Mouse (Mus musculus) left cerebral cortex, adult 2 months (tissue): ENCODE measurements around the gene Tldc1. TPM values are rescaled to one million over a fixed set of nuclear protein-coding genes. Genes with fewer than 3 reads are reported as not detected.
A peak's percentile ranks its signal among the peaks of the same experiment; 100 is the strongest.

ENCODE experiments used
- DNase-seq, 2 experiments: peaks; one replicate each; pipeline ENCODE4 v3.0.0; 2021 to 2022; ENCODE audit warnings: low spot score in 2 of 2, mixed read lengths in 1 of 2; ENCODE audit errors: extremely low spot score in 1 of 2
- H3K27ac ChIP-seq: fragments of 200-600 bp; 2 replicates; pipeline ENCODE4 v1.8.1; 2022
- H3K4me3 ChIP-seq: fragments of 200-600 bp; 2 replicates; pipeline ENCODE4 v1.8.1; 2022
- CTCF ChIP-seq: fragments of 200-600 bp; IDR thresholded peaks from 2 replicates; pipeline ENCODE4 v1.8.1; 2022; ENCODE audit warnings: antibody characterized with exemption, mild to moderate bottlenecking, moderate library complexity
- intact Hi-C: fragments of 180-260 bp; cut with DNase I; formaldehyde crosslinking; loops from one replicate; pipeline ENCODE4 v1.15.1; 2025
- total RNA-seq, 2 experiments: library from RNA; stranded (reverse); gene quantifications; 2 replicates each; pipeline ENCODE4 v1.2.3; 2021

The Tldc1 gene
- total RNA-seq, 2 experiments from 2014 or later: 13.6 to 13.7 TPM

- Histone ChIP-seq H3K27ac (no peak overlapping the region), H3K4me3 (no peak overlapping the region)
- DNase-seq: no peak
- intact Hi-C loops: loop anchor here (5.0 to 10.0 kb wide), 2 partner anchors 128 to 291 kb away; partner anchors contain the start of genes Gm20388 and Usp10
- no peak for TF ChIP-seq CTCF
These were observed 5.9 kb upstream of the Tldc1 start for GRCm38 (mm10) chr8:119784141-119784574.

GRCm38 (mm10) chr8:119783579-119783978 is 5.4 kb upstream of the Tldc1 start:
- intact Hi-C loops: loop anchor here (5.0 to 10.0 kb wide), 2 partner anchors 129 to 291 kb away; partner anchors contain the start of genes Gm20388 and Usp10
- Histone ChIP-seq H3K27ac (no peak overlapping the region), H3K4me3 (no peak overlapping the region)
- TF ChIP-seq CTCF: no peak
- no peak for DNase-seq

GRCm38 (mm10) chr8:119782715-119783114 is 4.5 kb upstream of the Tldc1 start:
- Histone ChIP-seq H3K27ac (no peak overlapping the region), H3K4me3 (no peak overlapping the region)
- intact Hi-C loops: loop anchor here (1.0 to 10.0 kb wide), 3 partner anchors 61 to 292 kb away; partner anchors contain the start of genes Gm20388 and Usp10
- TF ChIP-seq CTCF: peak; percentile 99
- peak; percentile 73 to 78 for DNase-seq

DNA sequence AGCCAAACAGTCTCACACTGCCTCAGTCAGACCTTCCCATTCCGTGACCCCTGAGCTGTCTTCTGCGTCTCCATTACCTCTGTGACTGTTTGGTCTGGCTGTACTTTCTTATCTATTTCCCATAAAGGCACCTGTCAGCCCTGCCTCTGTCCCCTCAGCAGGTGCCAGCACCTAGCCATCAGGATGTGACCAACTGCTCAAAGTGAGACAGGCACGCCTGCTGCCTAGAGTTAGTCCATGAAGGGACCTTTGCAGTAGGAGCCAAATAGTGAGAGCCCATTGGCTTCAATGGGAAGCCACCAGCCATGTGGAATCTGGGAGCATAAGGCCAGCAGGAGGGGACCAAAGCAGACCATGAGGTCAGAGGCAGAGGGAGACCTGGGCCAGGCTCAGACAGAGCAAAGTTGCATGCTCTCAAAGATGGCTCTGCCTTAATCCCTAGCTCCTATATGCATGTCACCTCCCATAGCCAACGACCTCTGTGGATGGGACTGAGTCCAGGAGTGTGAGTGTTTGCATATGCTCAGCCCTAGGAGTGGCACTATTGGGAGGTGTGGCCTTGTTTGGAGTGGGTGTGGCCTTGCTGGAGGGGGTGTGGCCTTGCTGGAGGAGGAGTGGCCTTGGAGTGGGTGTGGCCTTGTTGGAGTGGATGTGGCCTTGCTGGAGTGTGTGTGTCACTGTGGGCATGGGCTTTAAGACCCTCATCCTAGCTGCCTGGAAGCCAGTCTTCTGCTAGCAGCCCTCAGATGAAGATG is 3.0 kb upstream of the Tldc1 start:
- no peak overlapping the region for H3K4me3 ChIP-seq
- no peak overlapping the region for H3K27ac ChIP-seq
- no peak for DNase-seq
- no peak for TF ChIP-seq CTCF
- intact Hi-C loops: loop anchor here (1.0 to 10.0 kb wide), 3 partner anchors 131 to 294 kb away; partner anchors contain the start of genes Gm20388 and Usp10

DNA sequence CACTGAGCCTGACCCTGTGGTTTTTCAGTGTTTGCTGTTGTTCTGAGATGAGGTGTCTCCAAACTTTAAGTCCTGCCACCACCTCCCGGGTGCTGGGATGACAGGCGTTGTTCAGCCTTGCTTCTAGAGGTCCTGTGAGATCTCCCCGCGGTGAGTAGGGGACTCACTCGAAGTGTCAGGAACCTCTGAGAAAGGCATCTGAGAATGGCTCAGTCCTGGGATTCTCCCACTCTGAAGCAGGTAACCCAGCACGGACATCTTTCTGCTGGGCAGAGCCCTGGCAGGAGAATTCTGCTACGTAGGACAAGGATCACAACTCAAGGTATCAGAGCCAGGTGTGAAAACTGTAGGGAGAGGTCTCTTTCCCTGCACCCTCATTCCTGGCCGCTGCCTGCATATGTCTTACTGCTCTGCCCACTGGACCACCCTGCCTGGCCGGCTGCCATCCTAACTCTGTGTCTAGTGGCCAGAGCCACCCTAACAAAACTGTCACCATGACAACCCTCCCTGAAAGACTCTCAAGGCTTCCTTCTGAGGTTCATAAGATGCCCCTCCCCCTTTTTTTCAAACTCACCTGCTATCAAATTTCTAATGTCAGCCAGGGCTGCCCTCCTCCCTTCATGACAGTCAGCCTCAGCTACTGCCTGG is 2.3 kb upstream of the Tldc1 start:
- Histone ChIP-seq H3K27ac (no peak overlapping the region), H3K4me3 (no peak overlapping the region)
- intact Hi-C loops: loop anchor here (1.0 to 10.0 kb wide), 3 partner anchors 132 to 294 kb away; partner anchors contain the start of genes Gm20388 and Usp10
- DNase-seq: no peak
- no peak for TF ChIP-seq CTCF

- Histone ChIP-seq H3K27ac (peak overlapping the region; percentile 47; the same call in 1 of the 2 replicates), H3K4me3 (no peak overlapping the region)
- intact Hi-C loops: loop anchor here (1.0 to 2.0 kb wide), 2 partner anchors 93 to 332 kb away; partner anchors contain the start of gene Necab2
- peak; percentile 77 to 82 for DNase-seq
- TF ChIP-seq CTCF: peak; percentile 91
These were observed 959 bp upstream of the Tldc1 start for GRCm38 (mm10) chr8:119779013-119779737.

GRCm38 (mm10) chr8:119777765-119778164 is 451 bp downstream of the Tldc1 start:
- TF ChIP-seq CTCF: no peak
- Histone ChIP-seq H3K27ac (peak overlapping the region; percentile 94), H3K4me3 (peak overlapping the region; percentile 75)
- no peak for DNase-seq
- intact Hi-C loops: loop anchor here (2.0 kb wide), 1 partner anchor 331 kb away; the partner anchor contains the start of gene Necab2

- no peak for DNase-seq
- TF ChIP-seq CTCF: no peak
- no peak overlapping the region for H3K27ac ChIP-seq
- no peak overlapping the region for H3K4me3 ChIP-seq
- intact Hi-C loops: no loop called here
These were observed 1.5 kb downstream of the Tldc1 start for GRCm38 (mm10) chr8:119776668-119777245.

DNA sequence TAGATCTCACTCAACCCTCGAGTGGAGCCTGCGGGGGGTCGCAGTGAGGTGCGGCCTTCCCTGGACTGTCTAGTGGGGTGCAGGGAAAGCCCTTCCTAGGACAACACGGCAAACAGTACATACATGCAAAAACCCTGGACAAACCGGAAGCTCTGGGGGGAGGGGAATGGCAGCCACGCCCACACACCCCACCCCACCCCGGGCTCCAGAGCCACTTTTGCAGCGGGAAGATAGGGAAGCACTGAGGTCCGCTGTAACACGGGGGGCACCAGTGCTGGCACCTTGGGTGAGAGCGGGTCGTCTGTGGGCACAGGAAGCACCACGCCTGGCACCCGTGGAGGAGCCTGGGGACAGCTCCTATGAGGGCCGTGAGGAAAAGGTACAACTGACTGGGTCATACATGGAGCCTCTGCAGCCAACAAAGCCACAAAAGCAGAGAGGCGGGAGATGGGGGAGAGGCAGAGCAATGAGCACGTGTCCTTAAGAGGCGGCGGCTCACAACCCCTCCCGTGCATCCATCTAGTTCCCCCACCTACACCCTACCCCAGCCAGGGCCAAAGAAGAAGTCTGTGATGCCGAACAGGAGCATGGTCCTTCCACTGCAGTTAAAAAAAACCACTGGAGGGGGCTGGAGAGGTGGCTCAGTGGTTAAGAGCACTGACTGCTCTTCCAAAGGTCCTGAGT is 12.3 kb downstream of the Tldc1 start:
- TF ChIP-seq CTCF: no peak
- Histone ChIP-seq H3K27ac (no peak overlapping the region), H3K4me3 (no peak overlapping the region)
- DNase-seq: no peak
- intact Hi-C loops: no loop called here

DNA sequence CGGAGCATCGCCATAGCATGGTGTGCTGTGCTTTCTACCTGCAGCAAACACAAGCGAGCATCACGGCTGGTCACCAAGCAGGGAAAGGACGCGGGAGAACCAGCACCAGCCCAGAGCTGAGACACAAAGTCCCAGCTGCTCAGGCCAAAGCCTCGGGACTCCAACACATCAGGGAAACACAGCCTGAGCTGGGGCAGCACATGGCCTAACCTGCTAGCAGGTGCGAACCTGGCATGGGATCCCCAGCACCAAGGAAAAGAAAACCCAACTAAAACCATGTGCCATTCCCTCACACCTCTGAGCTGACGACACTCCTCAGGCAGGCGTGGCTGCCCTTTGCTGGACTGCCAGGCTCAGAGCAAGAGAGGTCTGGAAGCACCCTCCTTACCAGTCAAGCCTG is 12.9 kb downstream of the Tldc1 start:
- intact Hi-C loops: no loop called here
- H3K27ac ChIP-seq: no peak overlapping the region
- no peak for DNase-seq
- no peak overlapping the region for H3K4me3 ChIP-seq
- no peak for TF ChIP-seq CTCF
